Mouse (Mus musculus) stomach, embryonic 15.5 days (tissue): Measurements from ENCODE around the gene Parp6. TPM values are rescaled to one million over a fixed set of nuclear protein-coding genes. Genes with fewer than 3 reads are reported as not detected.

Experiments
- ATAC-seq: fragments of 200-750 bp; cut with Nextera tagmentation; 2 replicates; pipeline ENCODE4 v1.8.0; 2017; ENCODE audit warnings: low read depth, moderate number of reproducible peaks, moderate TSS enrichment; ENCODE audit not compliant: insufficient read depth, low FRiP score
- H3K27ac ChIP-seq: fragments of 300-500 bp; sonication (generic); 2 replicates; pipeline ENCODE4 v1.5.1; 2015; ENCODE audit warnings: mild to moderate bottlenecking, inconsistent platforms
- H3K27me3 ChIP-seq: fragments of 300-500 bp; sonication (generic); replicated peaks from 2 replicates; pipeline ENCODE4 v1.6.1; 2015; ENCODE audit warnings: inconsistent platforms
- H3K36me3 ChIP-seq: fragments of 300-500 bp; sonication (generic); 2 replicates; pipeline ENCODE4 v1.6.1; 2015; ENCODE audit warnings: inconsistent platforms
- H3K4me1 ChIP-seq: fragments of 300-500 bp; sonication (generic); 2 replicates; pipeline ENCODE4 v1.6.1; 2015; ENCODE audit warnings: inconsistent platforms
- H3K4me2 ChIP-seq: fragments of 300-500 bp; sonication (generic); 2 replicates; pipeline ENCODE4 v1.6.1; 2015; ENCODE audit warnings: mild to moderate bottlenecking, inconsistent platforms
- H3K4me3 ChIP-seq: fragments of 300-500 bp; sonication (generic); replicated peaks from 2 replicates; pipeline ENCODE4 v1.5.1; 2015; ENCODE audit warnings: inconsistent platforms
- H3K9ac ChIP-seq: fragments of 300-500 bp; sonication (generic); 2 replicates; pipeline ENCODE4 v1.6.1; 2015; ENCODE audit warnings: inconsistent platforms
- H3K9me3 ChIP-seq: fragments of 300-500 bp; sonication (generic); 2 replicates; pipeline ENCODE4 v1.6.1; 2016; ENCODE audit warnings: inconsistent platforms
- WGBS: fragments of 180-500 bp; shearing (Covaris S2); methylation state at CpG from one replicate; pipeline ENCODE4 v1.1.7; 2015; 5-methylcytosine and 5-hydroxymethylcytosine counted together
- polyA plus RNA-seq: library from polyadenylated mRNA; unstranded; fragments of >200 nt; fragmentation: Nextera tagmentation; extraction: Ambion mirVana; gene quantifications from 2 replicates; pipeline ENCODE4 v1.2.1, GENCODE M21; 2015

Parp6 gene
- polyA plus RNA-seq, 1 experiment from 2014 or later = 26.3 TPM

GRCm38 (mm10) chr9:59658146-59658545 lies 41.1 kb downstream of the Parp6 start:
- no peaks in the 10 kb centered on the region for H3K9me3 ChIP-seq
- peak overlapping the region; percentile 82 for H3K9ac ChIP-seq
- 11% methylated on average over 4 of the region's 4 CpGs for WGBS
- H3K27ac ChIP-seq = peak overlapping the region; percentile 97
- H3K36me3 ChIP-seq = peaks cover 5% of the 10 kb centered on the region
- H3K4me2 ChIP-seq = peak overlapping the region; percentile 78
- peaks cover 47% of the 10 kb centered on the region for H3K4me1 ChIP-seq
- H3K27me3 ChIP-seq = no peaks in the 10 kb centered on the region
- peak overlapping the region; percentile 91 for H3K4me3 ChIP-seq
- ATAC-seq = no peak

- peak overlapping the region; percentile 46 for H3K27ac ChIP-seq
- peak; percentile 23; the same call in 1 of the 2 replicates for ATAC-seq
- H3K4me1 ChIP-seq = peaks cover 52% of the 10 kb centered on the region
Measured at GRCm38 (mm10) chr9:59659036-59660026, 42.2 kb downstream of the Parp6 start.

GRCm38 (mm10) chr9:59660421-59660820 lies 43.3 kb downstream of the Parp6 start:
- Histone ChIP-seq H3K4me1 (peaks cover 52% of the 10 kb centered on the region), H3K9me3 (no peaks in the 10 kb centered on the region), H3K9ac (no peak overlapping the region), H3K4me2 (peak overlapping the region; percentile 78), H3K4me3 (no peak overlapping the region), H3K27ac (peak overlapping the region; percentile 46; the same call in 1 of the 2 replicates), H3K36me3 (peaks cover 16% of the 10 kb centered on the region), H3K27me3 (no peaks in the 10 kb centered on the region)
- no peak for ATAC-seq
- WGBS = 53% methylated on average over 10 of the region's 10 CpGs

More at GRCm38 (mm10) chr9:59659036-59660026, 42.2 kb downstream of the Parp6 start:
- Histone ChIP-seq H3K4me2 (peak overlapping the region; percentile 78), H3K4me3 (peak overlapping the region; percentile 3; the same call in 1 of the 2 replicates), H3K9ac (no peak overlapping the region), H3K9me3 (no peaks in the 10 kb centered on the region), H3K27me3 (no peaks in the 10 kb centered on the region), H3K36me3 (peaks cover 5% of the 10 kb centered on the region)
- 27% methylated on average over 14 of the region's 14 CpGs for WGBS

- Histone ChIP-seq H3K36me3 (peaks cover 26% of the 10 kb centered on the region), H3K9ac (no peak overlapping the region), H3K27ac (no peak overlapping the region), H3K9me3 (no peaks in the 10 kb centered on the region), H3K4me1 (peaks cover 52% of the 10 kb centered on the region), H3K4me2 (0 out of 2 replicates have a peak overlapping the region, but pooled peaks have one; percentile 78), H3K4me3 (no peak overlapping the region), H3K27me3 (no peaks in the 10 kb centered on the region)
- WGBS = 58% methylated on average over 6 of the region's 6 CpGs
- no peak for ATAC-seq
Measured at GRCm38 (mm10) chr9:59661298-59661975, 44.4 kb downstream of the Parp6 start.

- WGBS = 79% methylated on average over 7 of the region's 7 CpGs
- Histone ChIP-seq H3K9ac (no peak overlapping the region), H3K4me3 (no peak overlapping the region), H3K27me3 (no peaks in the 10 kb centered on the region), H3K36me3 (peaks cover 43% of the 10 kb centered on the region), H3K27ac (no peak overlapping the region), H3K4me1 (peaks cover 43% of the 10 kb centered on the region), H3K4me2 (no peak overlapping the region), H3K9me3 (no peaks in the 10 kb centered on the region)
- no peak for ATAC-seq
Measured at GRCm38 (mm10) chr9:59663226-59663625, 46.1 kb downstream of the Parp6 start.

GRCm38 (mm10) chr9:59663957-59664356 lies 46.9 kb downstream of the Parp6 start:
- H3K9ac ChIP-seq = no peak overlapping the region
- WGBS = 53% methylated on average over 3 of the region's 3 CpGs
- peaks cover 38% of the 10 kb centered on the region for H3K4me1 ChIP-seq
- H3K9me3 ChIP-seq = no peaks in the 10 kb centered on the region
- H3K36me3 ChIP-seq = peaks cover 48% of the 10 kb centered on the region
- ATAC-seq = no peak
- H3K4me3 ChIP-seq = no peak overlapping the region
- H3K27me3 ChIP-seq = no peaks in the 10 kb centered on the region
- H3K4me2 ChIP-seq = no peak overlapping the region
- H3K27ac ChIP-seq = no peak overlapping the region

- H3K4me2 ChIP-seq = no peak overlapping the region
- H3K9me3 ChIP-seq = no peaks in the 10 kb centered on the region
- ATAC-seq = no peak
- peaks cover 34% of the 10 kb centered on the region for H3K4me1 ChIP-seq
- H3K4me3 ChIP-seq = no peak overlapping the region
- peaks cover 52% of the 10 kb centered on the region for H3K36me3 ChIP-seq
- H3K9ac ChIP-seq = no peak overlapping the region
- no peak overlapping the region for H3K27ac ChIP-seq
- no peaks in the 10 kb centered on the region for H3K27me3 ChIP-seq
- WGBS = 68% methylated on average over 4 of the region's 4 CpGs
Measured at GRCm38 (mm10) chr9:59664664-59665256, 47.7 kb downstream of the Parp6 start.

GRCm38 (mm10) chr9:59666016-59666415 lies 48.9 kb downstream of the Parp6 start:
- peaks cover 63% of the 10 kb centered on the region for H3K36me3 ChIP-seq
- H3K9me3 ChIP-seq = no peaks in the 10 kb centered on the region
- WGBS = 87% methylated on average over 8 of the region's 8 CpGs

GRCm38 (mm10) chr9:59666813-59667212 lies 49.7 kb downstream of the Parp6 start:
- H3K27ac ChIP-seq = no peak overlapping the region
- H3K4me2 ChIP-seq = no peak overlapping the region
- H3K4me1 ChIP-seq = peaks cover 18% of the 10 kb centered on the region
- H3K27me3 ChIP-seq = no peaks in the 10 kb centered on the region
- H3K9me3 ChIP-seq = no peaks in the 10 kb centered on the region
- no peak for ATAC-seq
- no peak overlapping the region for H3K4me3 ChIP-seq
- 76% methylated on average over 1 of the region's 1 CpGs for WGBS
- no peak overlapping the region for H3K9ac ChIP-seq
- peaks cover 70% of the 10 kb centered on the region for H3K36me3 ChIP-seq

More at GRCm38 (mm10) chr9:59666016-59666415, 48.9 kb downstream of the Parp6 start:
- Histone ChIP-seq H3K4me2 (no peak overlapping the region), H3K4me1 (peaks cover 25% of the 10 kb centered on the region), H3K4me3 (no peak overlapping the region), H3K9ac (no peak overlapping the region), H3K27me3 (no peaks in the 10 kb centered on the region), H3K27ac (no peak overlapping the region)
- no peak for ATAC-seq

GRCm38 (mm10) chr9:59667250-59667649 lies 50.2 kb downstream of the Parp6 start:
- Histone ChIP-seq H3K27ac (no peak overlapping the region), H3K4me1 (peaks cover 14% of the 10 kb centered on the region), H3K9me3 (no peaks in the 10 kb centered on the region), H3K27me3 (no peaks in the 10 kb centered on the region), H3K9ac (no peak overlapping the region), H3K4me2 (no peak overlapping the region), H3K36me3 (peaks cover 73% of the 10 kb centered on the region), H3K4me3 (no peak overlapping the region)
- no peak for ATAC-seq
- WGBS = 48% methylated on average over 4 of the region's 4 CpGs

- Histone ChIP-seq H3K9ac (no peak overlapping the region), H3K27ac (no peak overlapping the region), H3K36me3 (peaks cover 75% of the 10 kb centered on the region), H3K4me2 (no peak overlapping the region), H3K9me3 (no peaks in the 10 kb centered on the region), H3K4me3 (no peak overlapping the region), H3K27me3 (no peaks in the 10 kb centered on the region), H3K4me1 (peaks cover 8% of the 10 kb centered on the region)
- ATAC-seq = no peak
- WGBS = 65% methylated on average over 6 of the region's 6 CpGs
Measured at GRCm38 (mm10) chr9:59667904-59668303, 50.8 kb downstream of the Parp6 start.
